Mouse (Mus musculus) adrenal gland (tissue): Measurements from ENCODE around the gene Gpn1.
"Not testable (repeated sequence)": the region's sequence is repeated elsewhere in the genome, so short reads cannot be mapped to it uniquely, and the experiment has no call there.

ENCODE experiments used
- intact Hi-C: fragments of 180-260 bp; cut with DNase I; formaldehyde crosslinking; loops from one replicate; pipeline ENCODE4 v1.15.1; 2025
- long read RNA-seq, 2 experiments: library from polyadenylated mRNA; unstranded; transcript quantifications; one replicate each; pipeline ENCODE4 v2.0.0; 2020; ENCODE audit warnings: borderline replicate concordance in 1 of 2; ENCODE audit not compliant: insufficient replicate concordance in 1 of 2

Gpn1 gene
- long read RNA-seq, experiment 1, transcript Gpn1-201 (14 exons, 3,144 nt): major isoform, 72 of 79 reads
- long read RNA-seq, experiment 1, partial matches to known transcripts: 3 of 79 reads
- long read RNA-seq, experiment 1, other reads (novel, unspliced or antisense): 2 of 79 reads
- long read RNA-seq, experiment 2, transcript Gpn1-201 (14 exons, 3,144 nt): major isoform, 102 of 116 reads
- long read RNA-seq, experiment 2, partial matches to known transcripts: 4 of 116 reads
- long read RNA-seq, experiment 2, other reads (novel, unspliced or antisense): 10 of 116 reads

DNA sequence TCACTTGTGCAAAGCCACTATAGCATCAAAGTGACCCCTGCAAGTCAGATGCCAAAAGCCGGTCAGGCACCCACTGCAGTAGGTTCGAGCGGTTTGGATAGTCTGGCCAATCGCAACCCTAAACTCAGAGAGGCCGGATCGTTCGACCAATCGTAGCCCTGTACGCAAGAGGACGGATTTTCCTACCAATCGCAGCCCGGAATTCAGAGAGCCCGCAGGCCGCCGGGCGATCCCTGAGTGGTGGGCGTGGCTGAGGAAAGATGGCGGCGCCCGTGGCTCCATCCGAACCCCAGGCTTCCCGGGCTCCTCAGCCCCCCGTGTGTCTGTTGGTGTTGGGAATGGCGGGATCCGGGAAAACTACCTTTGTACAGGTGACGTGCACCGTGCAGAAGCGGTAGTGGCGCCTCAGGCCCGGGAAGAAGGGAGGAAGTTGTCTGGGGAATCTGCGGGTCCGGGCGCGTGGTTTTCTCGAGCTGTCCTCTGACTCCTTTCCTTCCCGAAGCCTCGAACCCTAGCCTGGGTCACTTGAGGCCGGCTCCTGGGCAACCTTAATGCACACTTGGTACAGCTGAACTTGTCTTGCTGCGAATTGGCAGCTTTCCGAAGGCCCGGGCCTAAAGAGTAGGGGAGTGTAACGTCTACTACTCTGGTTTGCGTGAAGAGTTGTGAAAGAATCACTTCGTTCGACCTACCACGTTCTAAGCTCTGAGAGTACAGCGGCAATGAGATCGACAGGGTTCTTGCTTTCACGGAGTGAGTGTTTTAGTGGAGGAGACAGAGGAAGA lies at the start of gene Gpn1:
Gene Gpn1 (plus strand): TSS at position 229 of the 785 bp plus-strand sequence.
- intact Hi-C loops: no loop called here

DNA sequence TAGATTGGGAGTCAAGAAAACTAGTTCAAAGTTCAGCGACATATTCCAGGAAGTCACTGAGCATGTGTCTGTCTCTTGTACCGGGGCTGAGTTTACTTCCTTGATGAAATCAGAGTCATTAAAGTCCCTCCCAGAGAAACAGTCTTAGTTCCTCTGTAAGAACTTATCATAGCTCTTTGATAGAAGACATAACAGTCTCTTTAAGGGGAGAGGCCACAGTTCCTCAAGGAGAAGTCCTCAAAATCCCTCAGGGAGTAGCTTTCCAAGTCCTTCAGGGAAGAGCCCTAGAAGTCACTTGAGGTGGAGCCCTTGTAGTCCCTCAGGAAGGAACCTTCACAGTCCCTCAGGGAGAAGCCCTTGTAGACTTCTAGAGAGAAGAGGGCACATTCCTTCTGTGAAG lies 43.2 kb upstream of the Gpn1 start:
- intact Hi-C loops: no loop called here

DNA sequence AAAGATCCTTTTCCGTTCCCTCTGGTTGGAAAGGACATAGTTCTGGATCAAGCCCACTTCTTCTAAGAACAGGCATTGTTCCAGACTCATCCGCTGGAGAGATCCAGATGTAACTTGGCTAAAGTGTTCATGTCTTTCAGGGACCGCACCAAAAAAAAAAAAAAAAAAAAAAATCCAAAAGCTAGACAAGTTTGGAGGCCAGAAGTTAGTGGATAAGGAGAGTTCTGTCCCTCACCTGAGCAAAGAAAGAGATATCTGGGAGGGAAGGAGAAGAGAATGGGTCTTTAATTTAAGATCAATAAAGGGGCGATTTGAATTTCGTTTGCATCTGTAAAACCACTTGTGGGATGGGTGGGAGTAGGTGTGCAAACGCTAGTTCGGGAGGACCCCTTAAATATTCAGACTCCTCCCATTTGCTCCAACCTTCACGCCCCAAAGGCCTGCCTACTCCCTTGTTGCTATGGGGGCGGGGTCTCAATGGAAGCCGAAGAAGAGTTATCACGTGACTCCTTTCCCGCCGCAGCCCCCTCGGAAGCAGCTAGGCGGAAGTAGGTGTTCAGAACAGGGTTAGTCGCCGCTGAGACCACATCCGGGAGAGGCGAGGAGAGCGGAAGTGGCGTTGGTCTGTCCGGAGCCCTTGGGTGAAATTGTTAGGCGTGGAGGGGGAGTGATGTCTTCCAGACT lies 42.5 kb upstream of the Gpn1 start, which contains the start of gene Zfp512:
Gene Zfp512 (plus strand): TSS at position 554 of the 684 bp plus-strand sequence.
- intact Hi-C loops: no loop called here

DNA sequence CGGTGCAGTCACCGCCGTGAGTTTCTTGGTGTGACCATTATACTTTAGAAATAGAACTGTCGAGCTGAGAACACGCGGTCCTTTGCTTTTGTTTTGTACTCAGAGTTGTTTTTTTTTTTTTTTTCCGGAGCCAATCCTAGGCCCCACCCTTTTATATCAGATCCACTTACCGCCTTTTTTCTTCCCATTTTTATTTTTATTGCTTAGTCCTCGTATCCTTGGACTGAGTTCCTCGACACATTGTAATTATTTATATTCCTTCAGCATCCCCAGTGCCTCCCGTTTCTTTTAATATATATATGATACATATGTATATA lies 42.0 kb upstream of the Gpn1 start:
- intact Hi-C loops: no loop called here

DNA sequence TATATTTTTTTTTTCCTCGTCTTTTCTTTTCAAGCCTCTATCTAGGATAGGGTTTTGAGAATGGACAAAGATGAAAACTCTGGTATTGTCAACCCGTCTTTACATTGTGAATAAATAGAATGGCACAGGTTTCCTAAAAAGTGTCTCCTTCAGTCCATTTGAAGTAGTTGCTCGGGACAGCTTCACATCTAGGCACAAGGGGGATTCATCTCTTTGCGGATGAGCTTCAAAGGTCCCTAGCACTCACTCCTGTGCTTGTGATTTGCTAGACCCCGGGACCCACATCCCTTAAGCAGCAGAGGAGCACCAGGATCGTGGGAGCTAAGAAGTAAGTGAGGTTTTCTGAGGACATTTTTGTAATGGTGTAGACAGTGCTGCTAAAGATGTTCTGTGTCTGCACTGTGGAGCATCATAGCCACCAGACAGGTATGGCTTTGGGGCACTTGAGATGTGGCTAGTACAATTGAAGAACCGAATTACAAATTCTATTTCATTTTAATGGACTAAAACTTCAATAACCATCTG lies 41.6 kb upstream of the Gpn1 start:
- intact Hi-C loops: no loop called here

DNA sequence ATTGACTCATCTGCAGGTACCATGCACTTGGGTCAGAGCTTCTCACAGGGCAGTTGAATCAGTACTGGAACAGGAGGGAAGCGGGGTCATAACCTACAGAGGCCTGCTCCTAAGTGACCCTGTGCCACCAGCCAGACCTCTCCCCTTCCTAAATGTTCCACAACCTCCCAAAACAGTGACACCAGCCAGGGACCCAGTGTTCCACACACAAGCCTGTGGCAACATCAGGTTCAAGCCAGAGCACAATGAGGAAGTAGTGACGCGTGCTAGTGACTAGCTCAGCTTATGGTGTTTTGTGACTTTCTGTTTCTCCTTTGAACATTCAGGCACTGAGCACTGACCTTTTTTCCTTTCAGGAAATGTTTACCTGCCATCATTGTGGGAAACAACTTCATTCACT lies 26.7 kb upstream of the Gpn1 start:
- intact Hi-C loops: no loop called here

DNA sequence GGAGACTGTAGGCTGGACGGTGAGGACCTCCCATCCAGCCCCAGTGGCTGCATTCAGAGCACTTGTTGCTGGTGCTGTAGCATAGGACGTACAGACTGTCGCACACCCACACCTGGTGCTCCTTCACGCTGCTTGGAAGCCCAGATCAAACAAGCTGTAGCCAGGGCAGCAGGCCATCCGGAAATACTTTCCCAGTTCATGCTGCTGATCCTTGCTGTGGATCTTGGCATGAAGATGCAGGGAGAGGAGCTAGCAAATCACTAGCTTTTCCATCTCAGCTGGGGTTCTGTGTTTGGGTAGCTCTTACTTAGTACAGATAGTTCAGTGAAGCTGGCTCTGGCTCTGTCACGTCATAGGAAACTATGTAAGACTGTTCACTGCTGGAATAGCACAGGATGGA lies 24.8 kb upstream of the Gpn1 start:
- intact Hi-C loops: no loop called here

DNA sequence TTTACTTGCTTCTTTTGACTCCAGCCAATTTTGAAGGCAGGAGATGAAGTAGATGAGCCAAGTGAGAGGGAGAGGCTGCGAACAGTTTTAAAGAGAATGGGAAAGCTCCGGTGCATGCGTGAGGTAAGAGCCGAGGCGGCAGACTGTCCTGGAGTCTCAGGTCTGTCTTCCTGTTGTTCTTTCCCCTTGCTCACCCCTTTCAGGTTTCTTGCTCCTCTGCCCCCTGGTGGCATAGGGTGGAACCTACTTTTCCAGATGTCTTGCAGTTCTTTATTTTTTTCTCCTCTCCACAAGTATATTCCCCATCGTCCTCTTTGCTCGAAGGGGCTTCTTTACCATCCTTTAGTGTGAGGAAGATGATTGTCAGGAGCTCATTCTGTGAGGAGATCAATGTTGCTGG lies 24.2 kb upstream of the Gpn1 start:
- intact Hi-C loops: no loop called here

DNA sequence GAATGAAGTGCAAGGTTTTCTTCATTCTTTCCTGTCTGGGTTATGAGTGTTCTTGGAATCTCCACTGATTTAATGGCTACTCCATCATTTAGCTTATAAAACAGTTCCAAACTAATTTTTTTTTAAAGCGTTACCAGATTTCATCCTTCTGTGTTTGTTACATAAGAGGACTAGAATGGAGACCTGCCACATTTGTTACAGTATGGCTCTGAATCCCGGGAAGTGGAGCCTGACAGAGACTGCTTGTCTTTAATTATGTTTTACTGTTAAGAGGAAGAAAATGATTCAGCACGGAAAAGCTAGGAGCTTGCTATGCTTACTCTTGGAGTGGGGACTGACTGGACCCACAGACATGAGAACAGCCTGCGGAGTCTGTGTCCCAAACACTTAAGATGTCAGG lies 14.0 kb upstream of the Gpn1 start:
- intact Hi-C loops: no loop called here

DNA sequence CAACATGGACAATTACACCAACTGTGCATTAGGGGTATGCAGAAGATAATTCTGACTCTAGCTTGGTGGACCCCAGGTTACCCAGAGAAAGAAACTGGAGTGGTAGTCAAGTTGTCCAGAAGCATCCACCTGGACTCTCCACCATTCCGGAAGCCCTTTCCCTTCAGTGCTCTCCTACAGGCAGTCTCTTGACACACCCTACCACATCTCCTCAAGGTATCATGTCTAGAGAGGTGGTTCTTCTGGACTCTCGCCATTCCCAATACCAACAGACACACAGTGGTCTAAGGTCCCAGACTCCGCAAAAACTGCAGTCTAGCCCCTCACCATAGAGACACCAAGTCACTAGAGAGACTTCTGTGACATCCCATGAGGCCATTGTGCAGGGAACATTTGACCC lies 9.1 kb upstream of the Gpn1 start, which contains the start of gene 4930548H24Rik:
Gene 4930548H24Rik (plus strand): TSS at position 301 of the 400 bp plus-strand sequence.
- intact Hi-C loops: no loop called here

DNA sequence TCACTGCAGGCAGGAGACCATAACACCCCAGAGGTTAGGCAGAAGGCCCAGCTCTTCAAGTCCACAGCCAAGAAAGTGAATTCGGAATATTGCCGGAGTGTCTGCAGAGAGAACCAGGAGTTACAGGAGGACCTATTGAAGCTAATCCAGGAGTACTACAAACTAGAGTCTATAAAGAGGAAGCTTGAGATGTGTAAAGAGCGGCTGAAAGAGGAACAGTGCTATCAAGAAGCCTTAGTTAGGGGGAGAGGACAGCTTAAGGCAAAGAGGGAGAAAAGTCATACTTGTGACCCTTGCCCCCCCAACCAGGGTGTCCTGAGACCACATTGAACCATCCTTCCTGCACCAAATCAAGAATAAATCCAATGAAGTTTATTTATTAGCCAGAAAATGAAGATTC lies 6.7 kb upstream of the Gpn1 start:
- intact Hi-C loops: no loop called here

DNA sequence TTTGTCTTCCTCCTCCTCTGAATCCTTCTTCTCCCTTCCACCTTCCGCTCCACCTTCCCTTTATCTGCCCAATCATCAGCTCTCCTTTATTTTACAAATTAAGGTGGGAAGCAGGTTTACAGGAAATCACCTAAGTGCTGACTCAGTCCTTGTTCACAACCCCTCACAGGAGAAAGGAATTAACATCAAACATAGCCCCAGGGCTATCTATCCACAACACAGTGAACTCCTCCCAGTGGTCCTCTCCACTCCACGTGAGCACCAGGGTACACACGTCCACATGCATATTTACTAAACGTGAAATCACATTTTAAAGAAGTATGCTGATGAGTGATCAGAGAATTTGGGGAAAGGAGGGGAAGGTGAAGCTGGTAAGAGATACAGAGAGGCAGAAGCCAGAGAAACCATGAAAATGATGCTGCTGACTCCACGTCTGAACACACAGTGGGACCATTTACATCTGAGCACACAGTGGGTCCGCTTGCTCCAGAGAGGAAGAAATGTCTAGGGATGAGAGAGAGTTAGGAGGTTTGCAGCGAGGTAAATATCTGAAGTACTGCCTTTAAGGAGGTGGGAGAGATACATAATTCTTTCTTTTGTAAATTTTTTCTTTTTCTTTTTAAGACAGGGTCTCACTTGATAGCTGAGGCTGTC lies 5.3 kb upstream of the Gpn1 start:
- intact Hi-C loops: no loop called here

DNA sequence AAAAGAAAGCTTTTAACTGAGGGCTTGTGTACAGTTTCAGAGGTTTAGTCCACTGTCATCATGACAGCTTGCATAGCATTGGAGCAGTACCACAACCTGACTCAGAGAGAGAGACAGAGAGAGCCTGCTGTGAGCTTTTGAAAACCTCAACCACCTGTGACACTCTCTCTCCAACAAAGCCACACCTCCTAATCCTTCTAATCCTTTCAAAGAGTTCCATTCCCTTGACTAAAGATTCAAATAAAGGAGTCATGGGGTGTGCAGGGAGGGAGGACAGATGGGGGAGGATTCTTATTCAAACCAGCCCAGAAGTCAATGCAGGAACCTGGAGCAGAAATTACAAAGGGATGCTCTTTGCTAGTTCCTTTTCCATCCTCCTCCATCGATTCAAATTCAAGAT lies 2.5 kb upstream of the Gpn1 start:
- intact Hi-C loops: no loop called here

DNA sequence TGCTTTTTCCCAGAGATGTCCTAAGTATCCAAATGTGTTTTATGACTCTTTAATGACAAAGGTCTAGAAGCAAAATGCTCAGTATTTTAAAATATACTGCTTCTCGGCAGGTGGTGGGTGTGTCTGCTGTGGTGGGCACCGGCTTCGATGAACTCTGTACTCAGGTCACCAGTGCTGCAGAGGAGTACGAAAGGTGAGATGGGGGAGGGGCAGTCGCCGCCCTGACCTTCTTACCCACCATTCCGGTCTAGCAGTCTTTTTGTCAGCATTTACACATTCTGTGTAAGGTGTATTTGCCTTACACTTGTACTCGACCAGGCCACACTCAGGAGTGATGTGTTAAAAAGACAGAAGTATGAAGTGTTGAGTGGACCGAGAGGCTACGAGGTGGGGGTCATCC lies 10.3 kb downstream of the Gpn1 start:
- intact Hi-C loops: no loop called here

DNA sequence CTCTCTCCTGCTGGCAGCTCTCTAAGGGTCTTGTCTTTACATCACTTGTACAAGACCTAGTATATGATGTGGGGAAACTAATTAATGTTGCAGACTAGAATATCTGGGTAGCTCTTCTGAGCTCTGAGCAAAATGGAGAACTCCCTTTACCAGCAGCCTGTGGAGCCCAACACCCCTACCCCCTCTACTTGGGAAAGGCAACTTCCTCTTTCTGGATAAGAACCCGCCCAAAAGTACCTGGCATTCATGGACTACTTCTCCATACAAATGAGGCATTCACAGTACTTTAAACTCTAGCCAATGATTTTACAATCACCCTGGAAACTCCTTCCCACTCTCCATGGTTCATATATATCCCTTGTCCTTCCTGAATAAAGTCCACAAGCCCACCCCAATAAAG lies 17.9 kb downstream of the Gpn1 start:
- intact Hi-C loops: no loop called here

DNA sequence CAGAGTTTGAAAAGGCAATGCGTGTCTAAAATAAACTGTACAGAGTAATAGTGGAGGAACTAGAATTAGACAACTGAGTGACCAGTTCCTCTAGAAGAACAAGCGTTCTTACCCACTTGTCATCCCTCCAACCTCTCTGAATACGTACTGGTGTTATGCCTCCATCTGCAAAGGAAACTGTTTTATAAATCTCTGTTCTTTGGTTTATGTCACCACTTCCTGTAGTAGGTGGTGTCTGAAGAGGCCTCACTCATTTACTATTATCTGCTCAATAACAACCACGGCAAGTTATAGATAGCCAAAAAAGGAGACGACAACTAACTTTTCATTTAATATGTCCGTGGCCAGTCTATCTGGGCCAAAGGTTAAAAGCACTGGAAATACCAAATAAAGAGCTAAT lies 26.0 kb downstream of the Gpn1 start:
- intact Hi-C loops: no loop called here

DNA sequence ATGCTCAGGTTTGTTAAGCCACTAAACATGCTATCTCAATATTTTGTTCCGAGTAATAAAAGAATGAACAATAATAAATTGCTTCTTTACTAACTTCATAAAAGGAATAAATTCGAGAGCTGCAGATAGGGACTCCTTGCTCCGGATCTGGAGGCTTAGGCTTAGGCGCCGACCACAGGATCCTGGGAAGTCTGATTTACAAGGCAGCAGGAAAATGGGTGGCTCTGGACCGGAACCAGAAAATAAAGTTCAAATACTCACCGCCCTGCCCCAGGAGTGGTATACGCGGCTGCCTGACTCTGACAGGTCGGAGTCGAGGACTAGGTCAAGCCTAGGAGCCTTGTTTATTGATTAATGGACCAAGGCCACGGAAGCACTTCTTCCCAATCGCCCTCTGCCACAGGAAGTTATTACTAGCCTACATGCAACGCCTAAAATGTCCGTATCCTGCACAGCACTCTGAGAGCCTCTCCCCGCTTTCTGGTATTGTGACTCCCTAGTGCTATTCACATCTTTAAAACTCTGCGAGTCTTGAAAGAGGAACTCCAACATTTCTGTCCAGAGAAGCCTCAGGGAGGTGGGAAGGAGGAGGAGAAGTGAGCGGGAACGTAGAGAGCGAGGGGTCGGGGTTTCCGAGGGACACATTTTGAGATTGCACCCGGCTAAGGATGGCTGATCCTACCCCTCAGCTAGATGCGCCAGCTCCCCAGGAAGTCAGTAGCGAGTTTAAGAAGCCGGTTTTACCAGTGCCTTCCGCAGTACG lies 32.0 kb downstream of the Gpn1 start, which contains the start of gene Slc4a1ap:
Gene Slc4a1ap (plus strand): TSS at position 642 of the 763 bp plus-strand sequence.
- intact Hi-C loops: no loop called here

DNA sequence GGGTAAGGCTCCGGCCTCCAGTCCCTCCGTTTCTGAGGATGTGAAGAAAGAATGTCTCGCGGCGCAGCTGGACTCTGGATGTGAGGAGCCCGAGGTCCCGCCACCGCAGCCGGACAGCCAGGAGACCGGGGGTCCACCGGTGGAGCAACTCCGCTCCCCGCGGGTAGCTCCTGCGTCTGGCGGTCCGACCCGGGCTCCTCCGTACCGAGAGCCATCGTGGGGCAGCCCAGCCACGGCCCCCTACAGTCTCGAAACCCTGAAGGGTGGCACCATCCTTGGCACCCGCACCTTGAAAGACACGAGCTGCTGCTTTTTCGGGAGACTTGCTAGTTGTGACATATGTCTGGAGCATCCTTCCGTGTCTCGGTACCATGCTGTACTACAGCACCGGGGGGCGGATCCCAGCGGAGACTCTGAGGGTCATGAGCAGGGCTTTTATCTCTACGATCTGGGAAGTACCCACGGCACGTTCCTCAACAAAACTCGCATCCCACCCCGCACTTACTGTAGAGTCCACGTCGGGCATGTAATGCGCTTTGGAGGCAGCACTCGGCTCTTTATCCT lies 32.7 kb downstream of the Gpn1 start:
- intact Hi-C loops: no loop called here

DNA sequence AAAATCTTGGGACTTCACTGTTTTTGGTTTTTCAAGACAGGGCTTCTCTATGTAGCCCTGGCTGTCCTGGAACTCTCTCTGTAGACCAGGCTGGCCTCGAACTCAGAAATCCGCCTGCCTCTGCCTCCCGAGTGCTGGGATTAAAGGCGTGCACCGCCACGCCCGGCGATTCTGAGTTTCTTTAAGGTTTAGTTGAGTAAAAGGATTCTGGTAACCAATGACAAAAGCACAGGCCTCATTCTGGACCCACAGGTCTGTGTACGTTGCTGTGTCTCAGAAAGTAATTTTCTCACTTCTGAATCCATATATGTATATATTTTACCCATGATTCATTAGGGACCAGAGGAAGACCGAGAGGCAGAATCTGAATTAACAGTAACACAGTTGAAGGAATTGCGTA lies 33.2 kb downstream of the Gpn1 start, which contains the start of gene Supt7l:
Gene Supt7l (minus strand): TSS at position 101 of the 400 bp plus-strand sequence.
- intact Hi-C loops: not testable (repeated sequence)

DNA sequence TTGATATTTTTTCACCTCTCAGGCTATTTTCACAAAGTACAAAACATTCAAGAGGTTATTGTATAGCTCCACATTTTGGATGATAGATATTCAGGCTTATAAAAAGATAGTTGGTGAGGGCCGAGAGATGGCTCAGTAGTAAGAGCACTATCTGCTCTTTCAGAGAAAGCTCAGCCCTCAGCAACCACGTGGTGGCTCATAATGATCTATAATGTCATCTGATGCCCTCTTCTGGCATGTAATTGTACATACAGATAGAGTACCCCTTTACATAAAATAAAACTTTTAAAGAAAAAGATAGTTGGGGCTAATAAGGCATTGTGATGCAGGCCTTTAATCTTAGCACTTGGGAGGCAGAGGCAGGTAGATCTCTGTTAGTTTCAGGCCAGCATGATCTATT lies 34.0 kb downstream of the Gpn1 start:
- intact Hi-C loops: no loop called here
